Mouse (Mus musculus): ENCODE measurements at regions not wholly inside any gene's neighbourhood (a gene's known extent, or its start where the extent isn't known, plus 50 kb on each side); places are given as distances from the start of the nearest gene placed in this dataset.
"Not testable (repeated sequence)": the region's sequence is repeated elsewhere in the genome, so short reads cannot be mapped to it uniquely, and the experiment has no call there.

GRCm38 (mm10) chr8:89565147-89565826, 521.3 kb upstream of the Sall1 start:
- in situ Hi-C loops (cut with MboI, MseI): no loop called here

GRCm38 (mm10) chr8:89563544-89563943, 519.6 kb upstream of the Sall1 start:
- in situ Hi-C loops (cut with MboI, MseI): no loop called here

- in situ Hi-C loops (cut with MboI, MseI): no loop called here
Observed at GRCm38 (mm10) chr8:89562597-89562996, 518.6 kb upstream of the Sall1 start.

- in situ Hi-C loops (cut with MboI, MseI): no loop called here
Observed at GRCm38 (mm10) chr8:89541231-89541630, 497.3 kb upstream of the Sall1 start.

GRCm38 (mm10) chr8:89534605-89535004, 490.6 kb upstream of the Sall1 start:
- in situ Hi-C loops (cut with MboI, MseI): no loop called here

GRCm38 (mm10) chr8:89525041-89525440, 481.1 kb upstream of the Sall1 start:
- in situ Hi-C loops (cut with MboI, MseI): no loop called here

GRCm38 (mm10) chr8:89523336-89523735, 479.4 kb upstream of the Sall1 start:
- in situ Hi-C loops (cut with MboI, MseI): no loop called here

- in situ Hi-C loops (cut with MboI, MseI): no loop called here
Observed at GRCm38 (mm10) chr8:89516602-89517001, 472.6 kb upstream of the Sall1 start.

GRCm38 (mm10) chr8:89514270-89514669, 470.3 kb upstream of the Sall1 start:
- in situ Hi-C loops (cut with MboI, MseI): no loop called here

- in situ Hi-C loops (cut with MboI, MseI): no loop called here
Observed at GRCm38 (mm10) chr8:89507639-89508038, 463.7 kb upstream of the Sall1 start.

- in situ Hi-C loops (cut with MboI, MseI): no loop called here
Observed at GRCm38 (mm10) chr8:89503545-89504234, 459.7 kb upstream of the Sall1 start.

- in situ Hi-C loops (cut with MboI, MseI): no loop called here
Observed at GRCm38 (mm10) chr8:89503030-89503429, 459.1 kb upstream of the Sall1 start.

GRCm38 (mm10) chr8:89501756-89502155, 457.8 kb upstream of the Sall1 start:
- in situ Hi-C loops (cut with MboI, MseI): no loop called here

GRCm38 (mm10) chr8:89499831-89500230, 455.9 kb upstream of the Sall1 start:
- in situ Hi-C loops (cut with MboI, MseI): no loop called here

GRCm38 (mm10) chr8:89498088-89498695, 454.2 kb upstream of the Sall1 start:
- in situ Hi-C loops (cut with MboI, MseI): no loop called here

GRCm38 (mm10) chr8:89492336-89492735, 448.4 kb upstream of the Sall1 start:
- in situ Hi-C loops (cut with MboI, MseI): no loop called here

- in situ Hi-C loops (cut with MboI, MseI): not testable (repeated sequence)
Observed at GRCm38 (mm10) chr8:89482481-89482880, 438.5 kb upstream of the Sall1 start.

GRCm38 (mm10) chr8:89476930-89477329, 433.0 kb upstream of the Sall1 start:
- in situ Hi-C loops (cut with MboI, MseI): no loop called here

- in situ Hi-C loops (cut with MboI, MseI): no loop called here
Observed at GRCm38 (mm10) chr8:89471116-89471515, 427.2 kb upstream of the Sall1 start.

GRCm38 (mm10) chr8:89468782-89469220, 424.8 kb upstream of the Sall1 start:
- in situ Hi-C loops (cut with MboI, MseI): no loop called here

GRCm38 (mm10) chr8:89465211-89465753, 421.3 kb upstream of the Sall1 start:
- in situ Hi-C loops (cut with MboI, MseI): no loop called here

GRCm38 (mm10) chr8:89456517-89456916, 412.6 kb upstream of the Sall1 start:
- in situ Hi-C loops (cut with MboI, MseI): no loop called here

- in situ Hi-C loops (cut with MboI, MseI): no loop called here
Observed at GRCm38 (mm10) chr8:89455731-89456130, 411.8 kb upstream of the Sall1 start.
